Mouse (Mus musculus) adrenal gland, adult (tissue): ENCODE data around the gene Med28.

Experiments used
- DNase-seq, 2 experiments: peaks; one replicate each; pipeline ENCODE4 v3.0.0; 2022 to 2023; ENCODE audit warnings: low spot score in 1 of 2; ENCODE audit not compliant: inconsistent age in 2 of 2

Med28 gene

DNA sequence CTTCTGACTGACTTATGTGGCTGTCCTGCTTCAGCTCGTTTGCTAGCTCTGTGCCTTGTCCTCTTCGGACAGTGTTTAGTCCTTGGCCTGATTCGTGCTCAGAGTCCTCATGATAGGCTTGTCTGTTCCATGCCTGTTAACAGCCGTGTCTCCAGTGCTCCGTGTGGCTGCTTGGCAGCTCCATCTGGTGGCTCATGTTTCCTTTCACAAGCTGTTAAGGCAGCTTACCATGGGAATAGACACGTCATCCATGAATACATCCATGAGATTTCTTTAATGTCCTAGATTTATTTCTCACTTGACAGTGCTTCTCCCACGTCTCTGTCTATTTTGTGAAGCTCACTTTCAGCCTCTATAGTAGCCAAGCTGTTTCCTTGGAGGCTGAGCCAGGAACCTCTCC is 10.0 kb upstream of the Med28 start:
- no peak for DNase-seq

DNA sequence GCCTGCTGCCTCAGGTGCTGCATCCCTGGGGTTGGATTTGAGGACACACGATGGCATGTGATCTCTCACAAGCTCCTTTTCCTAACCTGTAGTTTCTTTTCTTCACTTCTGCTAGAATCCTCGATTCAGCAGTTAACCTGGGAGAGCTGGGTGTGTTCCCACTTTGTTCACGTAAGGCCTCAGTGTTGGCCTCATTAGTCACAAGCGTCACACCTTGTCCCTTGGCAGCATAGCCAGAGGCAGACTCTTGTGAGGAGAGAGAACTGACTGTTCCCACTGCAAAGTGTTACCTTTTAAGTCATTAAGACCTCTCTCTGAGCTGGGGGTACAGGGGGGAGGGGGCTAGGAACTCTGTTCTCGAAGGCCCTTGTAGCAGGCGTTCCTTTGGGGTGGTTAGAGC is 7.1 kb upstream of the Med28 start:
- DNase-seq, result no peak

DNA sequence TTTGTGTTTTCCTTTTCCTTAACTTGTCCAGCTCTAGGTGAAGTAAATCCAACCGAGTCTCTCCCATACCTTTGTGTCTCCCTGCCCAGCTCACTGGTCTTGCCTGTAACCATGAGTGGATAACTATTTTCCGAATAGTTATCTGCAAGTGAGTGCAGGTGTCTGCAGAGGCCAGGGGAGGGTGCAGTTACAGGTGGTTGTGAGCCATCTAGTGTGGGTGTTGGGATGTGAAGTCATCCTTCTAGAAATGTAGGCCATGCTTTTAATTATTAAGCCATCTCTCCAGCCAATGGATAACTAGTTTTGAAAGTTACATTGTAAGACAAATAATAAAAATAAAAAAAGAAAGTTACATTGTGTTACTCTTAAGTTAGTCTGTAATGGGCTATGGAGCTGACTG is 6.5 kb upstream of the Med28 start:
- DNase-seq, result no peak

DNA sequence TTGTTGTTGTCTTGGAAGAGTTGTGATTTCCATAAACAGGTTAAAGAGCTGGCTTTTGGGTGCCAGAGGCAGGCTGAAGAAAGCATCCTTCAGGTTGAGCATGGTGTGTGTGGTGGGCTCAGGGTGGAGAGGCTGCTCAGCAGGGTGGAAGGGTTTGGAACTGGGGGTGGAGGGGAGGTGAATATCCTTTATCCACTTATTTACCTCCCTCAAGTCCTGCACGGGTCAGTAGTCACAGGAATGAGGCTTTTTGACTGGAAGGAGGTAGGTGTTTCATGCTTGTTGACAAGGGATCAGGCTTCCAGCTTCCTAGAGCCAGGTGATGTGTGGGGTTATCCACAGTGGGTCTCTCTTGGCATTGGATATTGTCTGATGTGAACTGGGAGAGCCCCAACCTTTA is 5.4 kb upstream of the Med28 start:
- no peak for DNase-seq

DNA sequence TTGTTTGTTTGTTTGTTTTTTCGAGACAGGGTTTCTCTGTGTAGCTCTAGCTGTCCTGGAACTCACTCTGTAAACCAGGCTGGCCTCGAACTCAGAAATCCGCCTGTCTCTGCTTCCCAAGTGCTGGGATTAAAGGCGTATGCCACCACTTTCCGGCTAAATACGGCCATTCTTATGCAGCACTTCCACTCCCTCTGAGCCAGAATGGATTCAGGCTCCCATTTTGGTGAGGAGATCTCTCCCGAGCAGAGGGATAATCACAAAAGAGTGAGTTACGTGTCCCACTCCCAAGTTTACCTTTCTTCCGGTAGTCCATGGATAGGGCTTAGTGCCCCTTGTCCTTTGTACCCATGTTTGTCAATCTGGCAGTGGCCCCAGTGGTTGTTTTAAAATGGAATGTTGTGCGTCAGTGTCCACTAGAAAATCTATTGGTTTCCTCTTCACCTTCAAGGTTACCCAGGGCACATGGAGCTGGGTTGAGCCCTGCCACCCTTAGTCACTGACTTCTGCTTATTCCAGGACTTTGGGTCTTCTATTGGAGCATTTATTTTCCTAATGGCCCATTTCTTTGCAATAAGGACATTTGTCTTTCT is 4.8 kb upstream of the Med28 start:
- DNase-seq, result no peak

DNA sequence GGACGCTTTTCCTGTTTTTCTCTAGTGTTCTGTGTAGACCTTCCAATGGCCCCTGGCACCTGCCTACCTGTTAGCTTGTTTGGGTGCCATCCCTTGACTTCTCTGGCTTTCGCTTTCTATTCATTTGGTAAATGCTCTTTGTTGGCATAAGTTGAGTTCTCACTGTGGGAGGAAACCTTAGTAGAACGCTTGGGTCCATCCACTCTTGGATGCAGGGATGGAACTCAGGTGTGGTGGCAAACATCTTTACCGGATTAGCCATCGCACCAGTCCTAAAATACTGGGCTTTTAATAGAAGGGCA is 731 bp downstream of the Med28 start:
- DNase-seq, result no peak

DNA sequence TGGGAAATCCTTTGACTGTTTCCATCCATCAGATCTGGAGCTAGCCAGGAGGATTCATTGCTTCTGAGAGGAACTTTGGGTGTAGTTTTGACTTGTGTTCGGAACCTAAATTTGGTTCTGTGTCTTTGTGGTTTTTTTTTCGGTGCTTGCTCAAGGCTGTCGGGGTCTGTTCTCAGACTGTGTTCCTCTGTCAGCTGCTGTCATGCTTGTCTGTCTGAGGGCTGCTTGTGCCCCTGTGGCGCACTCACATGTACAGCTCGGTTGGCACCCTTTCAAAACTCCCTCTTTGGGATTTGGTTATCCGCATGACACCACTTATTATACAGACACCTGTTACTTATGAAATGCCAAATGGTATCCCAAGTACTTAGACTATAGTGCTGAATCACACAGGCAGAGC is 1.6 kb downstream of the Med28 start:
- DNase-seq, result no peak

DNA sequence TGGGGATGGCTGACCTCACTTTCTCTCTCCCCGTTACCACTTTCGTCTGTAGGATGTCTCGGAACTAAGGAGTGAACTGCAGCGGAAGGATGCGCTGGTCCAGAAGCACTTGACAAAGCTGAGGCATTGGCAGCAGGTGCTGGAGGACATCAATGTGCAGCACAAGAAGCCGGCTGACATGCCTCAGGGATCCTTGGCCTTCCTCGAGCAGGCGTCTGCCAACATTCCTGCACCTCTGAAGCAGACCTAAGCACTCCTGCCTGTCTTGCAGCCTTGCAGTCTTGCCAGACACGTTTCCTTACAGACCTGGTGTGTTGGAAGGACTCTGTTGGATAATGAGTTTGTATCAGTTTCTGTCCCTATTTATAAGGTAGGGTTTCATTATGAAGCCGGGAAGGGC is 5.1 kb downstream of the Med28 start:
- no peak for DNase-seq

DNA sequence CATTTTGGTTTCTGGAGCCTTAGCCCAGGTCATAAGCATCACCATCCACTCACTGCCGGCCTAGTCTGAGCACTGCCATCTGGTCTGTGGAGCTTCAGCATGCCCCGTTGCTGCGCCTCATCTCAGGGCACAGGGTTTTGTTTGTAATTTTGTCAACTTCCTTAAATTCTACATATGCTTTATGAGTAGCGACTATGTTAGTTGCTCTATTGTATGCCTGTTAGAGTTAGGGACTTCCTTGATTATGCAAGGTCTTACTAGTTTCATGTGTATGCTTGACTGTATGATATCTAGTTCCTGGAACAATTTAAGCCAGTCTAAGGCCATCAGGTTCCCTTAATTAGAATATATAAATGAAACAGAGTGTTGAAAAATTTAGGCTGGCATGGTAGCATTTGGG is 6.3 kb downstream of the Med28 start:
- no peak for DNase-seq

DNA sequence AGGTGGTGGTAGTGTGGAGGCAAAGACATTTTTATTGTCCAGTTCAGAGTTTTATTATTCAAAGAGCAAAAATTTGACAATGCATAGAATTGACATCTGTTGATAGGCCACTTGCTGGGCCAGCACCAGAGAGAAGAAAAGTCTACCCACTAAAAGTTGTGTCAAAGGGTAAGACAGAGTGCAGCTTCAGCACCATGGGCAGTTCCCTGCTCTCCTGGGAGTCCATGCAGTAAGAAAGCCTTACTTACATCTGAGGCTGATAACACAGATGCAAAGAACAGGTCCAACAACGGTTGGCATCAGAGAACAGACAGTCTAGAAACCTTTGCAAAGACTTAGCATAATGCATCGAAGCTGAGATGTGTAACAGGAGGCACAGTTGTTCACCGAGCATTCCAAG is 9.7 kb downstream of the Med28 start:
- DNase-seq, result peak in 1 of 2 experiments; percentile 49

DNA sequence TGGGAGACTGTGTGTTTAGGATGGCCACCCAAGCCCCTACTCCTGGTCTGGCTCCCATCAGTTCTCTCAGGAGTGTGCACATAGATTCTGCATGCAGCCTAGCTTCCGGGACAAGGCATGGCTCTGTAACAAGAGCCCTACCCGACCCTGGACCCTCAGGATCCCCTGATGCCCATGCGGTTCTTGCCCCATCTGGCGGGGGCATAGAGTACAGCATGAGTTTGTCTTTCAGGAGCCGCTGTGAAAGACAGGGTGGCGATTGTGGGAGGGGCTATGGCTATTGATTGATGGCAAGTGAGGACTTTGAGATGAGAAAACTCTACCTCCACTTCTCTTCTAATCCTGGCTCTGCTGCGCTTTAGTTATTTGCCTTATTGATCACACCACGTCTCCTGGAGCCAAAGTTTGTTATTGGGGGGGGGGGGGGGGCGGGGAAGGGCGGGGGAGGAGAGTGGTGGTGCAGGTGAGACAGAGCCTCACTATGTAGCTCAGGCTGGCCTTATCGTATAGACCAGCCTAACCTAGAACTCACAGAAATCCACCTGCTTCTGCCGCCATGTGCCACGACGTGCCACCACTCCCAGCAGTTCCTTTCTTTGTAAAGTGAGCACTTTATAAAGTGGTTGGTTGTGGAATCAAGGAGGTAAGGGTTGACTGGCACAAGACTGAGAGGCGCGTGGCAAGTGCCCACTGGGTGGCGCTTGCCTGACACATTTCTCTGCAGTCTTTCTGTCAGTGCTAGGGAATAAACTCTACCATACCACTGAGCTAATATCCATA is 14.5 kb downstream of the Med28 start:
- peak; percentile 45 to 80 for DNase-seq

DNA sequence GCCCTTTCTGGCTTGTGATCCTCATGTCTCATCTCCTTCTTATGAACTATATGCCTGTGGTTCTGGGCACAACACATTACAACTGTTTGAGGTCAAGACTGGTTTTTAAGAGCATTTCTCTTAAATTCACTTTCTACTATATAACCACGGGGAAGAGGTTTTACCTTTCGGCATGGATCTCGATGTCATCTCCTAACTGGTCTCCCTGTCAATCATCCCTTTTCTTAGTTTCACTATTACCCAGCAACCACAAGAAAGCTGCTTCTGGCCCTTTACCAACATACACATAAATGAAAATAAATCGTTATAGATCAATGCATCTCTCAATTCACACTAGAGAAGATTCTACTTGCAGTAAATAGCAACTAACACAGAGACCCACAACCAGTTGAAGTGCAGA is 15.1 kb downstream of the Med28 start:
- no peak for DNase-seq

DNA sequence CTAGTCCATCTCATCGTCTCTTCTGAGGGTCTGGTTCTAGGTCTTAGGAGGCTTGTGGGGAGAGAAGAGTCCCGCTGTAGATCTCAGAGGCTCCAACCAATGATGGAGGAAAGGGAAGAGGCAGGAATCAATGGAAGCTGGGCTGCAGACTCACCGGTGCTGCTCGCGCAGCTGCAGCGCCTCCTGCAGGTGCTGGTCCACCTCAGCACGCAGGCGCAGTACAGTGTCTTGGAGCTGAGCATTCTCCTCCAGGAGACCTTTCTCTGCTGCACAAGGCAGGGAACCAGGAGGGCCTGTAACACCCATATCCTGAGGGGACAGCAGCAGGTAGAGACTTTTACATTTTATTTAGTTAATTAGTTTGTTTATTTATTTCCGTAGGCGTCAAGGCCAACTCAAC is 19.5 kb downstream of the Med28 start:
- DNase-seq, result no peak

DNA sequence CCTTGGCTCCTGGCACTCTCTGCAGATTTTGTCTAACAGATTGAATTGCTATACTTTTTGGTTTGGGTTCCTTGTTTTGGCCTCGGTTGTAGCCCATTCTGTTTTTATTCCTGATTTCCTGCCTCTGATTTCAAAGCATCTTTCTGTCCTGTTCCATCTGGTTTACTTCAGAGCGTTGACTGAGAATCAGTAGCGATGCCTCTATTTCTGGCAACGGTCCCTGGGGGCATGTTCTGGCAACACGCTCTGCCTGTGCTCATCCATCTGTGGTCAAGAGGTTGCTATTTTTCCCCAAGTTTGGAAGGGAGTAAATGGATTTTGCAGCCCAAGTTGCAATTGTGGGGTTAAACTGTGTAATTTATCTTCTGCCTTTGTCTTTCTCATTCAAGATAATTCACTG is 23.3 kb downstream of the Med28 start:
- peak; percentile 32 to 60 for DNase-seq

DNA sequence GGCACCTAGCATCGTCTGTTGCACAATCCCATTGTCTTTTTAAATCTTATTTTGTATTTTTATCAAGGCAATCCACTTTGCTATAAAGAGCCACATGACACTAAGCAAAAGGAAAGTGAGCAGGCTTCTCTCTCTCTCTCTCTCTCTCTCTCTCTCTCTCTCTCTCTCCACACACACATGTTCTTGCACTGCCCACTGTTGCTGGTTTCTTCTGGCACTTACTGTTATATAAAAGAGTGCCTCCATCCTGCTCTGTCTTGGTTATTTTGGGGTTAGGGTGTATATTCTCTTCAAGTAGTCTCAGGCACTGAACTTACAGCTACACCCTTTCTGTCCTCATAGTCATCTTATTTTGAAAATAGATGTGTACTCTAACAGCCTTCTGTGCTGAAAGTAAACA is 29.6 kb downstream of the Med28 start:
- no peak for DNase-seq

DNA sequence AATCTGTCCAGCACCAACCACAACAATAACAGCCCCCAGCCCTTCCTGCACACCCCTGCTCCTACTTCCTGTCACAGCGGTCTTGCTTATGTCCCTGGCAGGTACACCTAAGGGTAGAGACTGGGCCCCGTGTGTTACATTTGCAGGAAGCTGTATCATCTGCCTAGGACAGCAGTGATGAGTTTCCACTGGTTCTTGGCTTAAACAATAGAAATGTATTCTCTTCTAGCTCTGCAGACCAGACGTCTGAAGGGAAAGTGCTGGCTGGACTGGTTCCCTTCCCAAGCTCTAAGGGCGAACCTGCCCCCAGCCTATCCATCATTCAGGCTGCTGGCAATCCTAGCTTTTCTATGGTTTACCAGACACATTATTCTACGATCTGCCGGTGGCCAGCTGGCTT is 44.0 kb downstream of the Med28 start:
- peak in 1 of 2 experiments; percentile 7 for DNase-seq

DNA sequence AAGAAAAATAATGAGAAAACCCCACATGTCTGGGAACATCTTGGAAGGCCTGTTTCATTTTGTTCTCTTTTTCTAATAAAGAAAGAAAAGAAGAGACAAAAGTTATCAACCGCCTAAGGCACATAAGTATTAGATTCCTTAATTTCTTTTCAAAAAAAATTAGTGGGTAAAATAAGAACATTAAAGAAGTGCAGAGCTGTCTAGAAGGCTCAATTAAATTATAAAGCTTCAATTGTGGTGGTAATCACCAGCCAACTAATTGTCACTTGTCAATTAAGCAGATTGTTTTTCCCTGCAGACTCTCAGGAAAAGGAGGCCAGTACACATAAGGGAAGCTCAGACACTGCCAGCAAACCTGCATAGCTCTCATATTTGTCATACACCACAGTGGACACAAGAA is 45.8 kb downstream of the Med28 start:
- no peak for DNase-seq

DNA sequence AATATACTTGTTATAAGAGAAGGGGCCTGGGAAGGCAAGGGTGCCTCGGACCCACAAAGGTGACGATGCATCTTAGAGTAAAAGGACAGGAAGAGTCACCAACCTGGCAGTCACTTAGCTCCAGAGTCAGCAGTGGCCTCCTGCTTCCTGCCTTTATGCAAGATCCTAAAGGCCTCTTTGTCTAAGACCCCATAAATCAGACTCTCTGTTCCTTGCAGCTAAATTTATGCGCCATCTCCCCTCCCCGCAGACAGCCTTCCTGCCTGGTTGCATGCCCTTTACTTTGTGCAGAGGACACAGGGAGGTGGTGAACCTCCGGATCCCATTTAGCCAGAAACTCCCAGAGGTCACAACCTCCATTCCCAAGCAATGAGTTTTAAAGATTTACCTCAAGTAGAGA is 52.8 kb downstream of the Med28 start:
- DNase-seq, result peak; percentile 26 to 39

DNA sequence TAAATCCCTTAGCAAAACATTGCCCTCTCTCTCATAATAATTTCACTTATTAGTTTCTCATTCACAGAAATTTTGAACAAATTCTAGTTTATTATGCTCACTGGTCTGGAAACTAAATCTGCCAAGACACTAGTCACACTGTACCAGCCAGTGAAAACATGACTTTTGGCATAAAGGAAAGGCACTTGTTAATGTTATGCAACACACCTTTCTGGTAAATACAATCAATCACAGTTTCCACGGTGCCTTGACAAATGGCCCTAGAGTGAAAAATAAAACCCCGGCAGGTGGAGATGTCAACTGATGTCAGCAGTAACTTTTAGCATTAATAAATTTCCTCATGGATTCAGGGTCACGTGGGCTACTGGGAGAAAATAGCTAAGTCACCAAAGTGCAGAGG is 56.7 kb downstream of the Med28 start:
- no peak for DNase-seq

DNA sequence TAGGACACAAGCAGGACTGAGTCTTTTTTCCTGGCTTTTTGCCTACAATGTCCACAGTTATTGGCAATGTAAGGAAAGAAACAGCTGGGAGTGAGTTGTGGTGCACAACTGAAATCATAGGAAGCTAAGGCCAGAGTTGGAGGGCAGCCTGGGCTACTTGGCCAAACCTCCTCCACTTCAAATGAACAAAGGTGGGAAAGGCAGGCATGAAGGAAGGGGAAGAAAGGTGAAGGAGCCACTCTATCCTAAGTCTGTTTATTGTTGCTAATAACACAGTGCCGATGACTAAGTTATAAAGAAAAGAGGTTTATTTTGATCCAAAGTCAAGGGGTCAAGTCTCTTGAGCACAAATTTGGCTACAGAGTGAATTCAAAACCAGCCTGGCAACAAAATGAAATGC is 57.3 kb downstream of the Med28 start:
- DNase-seq, result peak in 1 of 2 experiments; percentile 29
